Mouse (Mus musculus) cerebellum, adult 2 months (tissue): Measurements from ENCODE around the gene F12. TPM values are rescaled to one million over a fixed set of nuclear protein-coding genes. Genes with fewer than 3 reads are reported as not detected.
A peak's percentile ranks its signal among the peaks of the same experiment; 100 is the strongest.

Experiments
- DNase-seq, 2 experiments: peaks; one replicate each; pipeline ENCODE4 v3.0.0; 2021
- H3K27ac ChIP-seq: fragments of 200-500 bp; 2 replicates; pipeline ENCODE4 v1.5.1; 2012; ENCODE audit warnings: low read length, control low read depth, inconsistent platforms; ENCODE audit not compliant: insufficient read depth
- H3K27me3 ChIP-seq: fragments of 200-500 bp; 2 replicates; pipeline ENCODE4 v1.6.1; 2012; ENCODE audit warnings: inconsistent platforms, mild to moderate bottlenecking, low read length, moderate library complexity; ENCODE audit not compliant: control insufficient read depth, insufficient read depth
- H3K4me1 ChIP-seq: fragments of 200-500 bp; 2 replicates; pipeline ENCODE4 v1.6.1; 2011; ENCODE audit warnings: low read length; ENCODE audit not compliant: control insufficient read depth, insufficient read depth
- H3K4me3 ChIP-seq: fragments of 200-500 bp; replicated peaks from 2 replicates; pipeline ENCODE3; 2011; ENCODE audit warnings: mild to moderate bottlenecking, low read depth, low read length, control low read depth; ENCODE audit not compliant: insufficient read depth
- CTCF ChIP-seq: fragments of 200-500 bp; IDR thresholded peaks from 2 replicates; pipeline ENCODE4 v1.5.1; 2011; ENCODE audit warnings: low read depth, mild to moderate bottlenecking, control low read depth, low read length, moderate library complexity, borderline replicate concordance; ENCODE audit not compliant: insufficient read depth
- POLR2A ChIP-seq: fragments of 200-500 bp; IDR thresholded peaks from 2 replicates; pipeline ENCODE4 v1.6.1; 2011; ENCODE audit warnings: low read length, control low read depth, borderline replicate concordance; ENCODE audit not compliant: insufficient read depth
- WGBS: fragments of 180-500 bp; shearing (Covaris S2); methylation state at CpG from one replicate; pipeline ENCODE4 v1.1.7; 2018; 5-methylcytosine and 5-hydroxymethylcytosine counted together
- polyA plus RNA-seq: library from polyadenylated mRNA; depleted of rRNA; stranded (reverse); fragments of >200 nt; gene quantifications from 2 replicates; pipeline ENCODE4 v1.2.3, GENCODE M21; 2012; rRNA removed

F12 gene
- polyA plus RNA-seq, 1 experiment = 0.11 TPM

DNA sequence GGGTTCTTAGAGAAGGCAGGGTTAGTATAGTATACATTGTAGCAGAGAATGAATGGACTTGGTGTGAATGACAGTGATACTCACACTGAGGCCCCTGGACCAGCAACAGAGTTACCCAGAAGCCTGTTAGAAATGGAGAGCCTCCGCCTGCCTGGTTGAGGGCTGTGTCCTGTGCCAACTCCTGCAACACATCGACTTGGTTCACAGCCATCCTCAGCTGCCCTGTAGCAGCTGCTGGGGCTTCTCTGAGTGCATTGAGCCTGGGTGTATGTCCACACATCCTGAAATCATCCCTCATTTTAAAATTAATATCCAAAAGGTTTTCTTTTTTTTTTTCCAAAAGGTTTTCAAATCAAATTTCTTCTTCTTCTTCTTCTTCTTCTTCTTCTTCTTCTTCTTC is 50.7 kb downstream of the F12 start:
- no peak overlapping the region for H3K4me3 ChIP-seq
- H3K27ac ChIP-seq = no peak overlapping the region
- 12% methylated on average over 2 of the region's 2 CpGs for WGBS
- H3K4me1 ChIP-seq = no peaks in the 10 kb centered on the region
- no peak for DNase-seq
- no peak for TF ChIP-seq POLR2A
- TF ChIP-seq CTCF = no peak
- H3K27me3 ChIP-seq = no peaks in the 10 kb centered on the region

DNA sequence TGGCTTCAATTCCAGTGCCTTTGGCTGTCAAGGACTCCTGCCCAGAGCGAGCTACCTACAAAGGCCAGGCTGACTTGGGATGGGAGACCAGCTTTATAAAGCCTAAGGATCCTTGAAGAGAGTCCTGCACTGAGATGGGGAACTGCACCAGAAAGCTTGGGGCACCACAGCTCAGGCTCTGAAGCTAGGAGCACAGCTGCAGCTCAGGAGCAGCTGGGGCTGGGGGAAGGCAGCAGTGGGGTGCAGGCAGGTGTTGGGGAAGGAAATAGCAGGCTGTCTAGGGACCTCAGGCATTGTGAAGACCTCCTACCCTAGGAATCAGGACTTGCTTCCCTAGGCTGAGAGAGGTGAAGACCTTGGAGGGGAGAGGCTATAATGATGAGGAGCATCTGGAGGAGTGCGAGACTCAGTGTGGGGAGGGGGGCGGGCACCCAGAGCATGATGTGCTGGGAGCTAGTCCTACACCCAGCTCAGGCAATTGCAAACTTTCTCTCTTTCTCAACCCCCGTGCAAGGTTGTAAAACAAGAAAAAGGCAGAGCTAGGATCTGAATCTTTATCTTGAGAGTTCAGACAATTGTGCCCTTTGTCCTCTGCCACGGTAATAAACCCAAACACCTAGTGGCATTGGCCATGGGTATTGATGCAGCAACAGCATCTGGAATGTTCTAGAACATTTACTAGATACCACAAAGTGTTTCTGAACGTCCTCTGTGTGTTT is 52.2 kb downstream of the F12 start:
- H3K4me1 ChIP-seq = no peaks in the 10 kb centered on the region
- WGBS = 62% methylated on average over 6 of the region's 6 CpGs
- no peaks in the 10 kb centered on the region for H3K27me3 ChIP-seq
- TF ChIP-seq CTCF (no peak), POLR2A (no peak)
- no peak overlapping the region for H3K4me3 ChIP-seq
- DNase-seq = no peak
- H3K27ac ChIP-seq = no peak overlapping the region

DNA sequence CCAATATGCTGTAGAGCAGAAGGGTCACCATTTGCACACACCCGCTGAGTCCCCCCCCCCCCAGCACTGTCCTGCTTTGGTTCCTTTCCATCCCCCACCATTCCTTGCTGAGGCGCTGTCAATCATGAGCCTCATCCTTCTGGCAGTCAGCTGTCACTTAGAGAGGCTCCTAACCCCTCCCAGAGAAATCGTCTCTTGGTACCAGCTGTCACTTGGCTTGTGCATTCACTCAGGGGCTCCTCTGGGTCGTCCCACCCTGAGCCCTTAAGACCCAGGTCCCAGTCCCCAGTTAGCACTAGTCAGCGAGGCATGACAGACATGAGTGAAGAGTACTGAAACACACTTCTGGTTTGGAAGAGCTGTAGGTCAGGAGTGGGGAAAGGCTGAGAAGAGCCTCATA is 54.9 kb downstream of the F12 start:
- H3K4me3 ChIP-seq = no peak overlapping the region
- TF ChIP-seq POLR2A = no peak
- TF ChIP-seq CTCF = no peak
- H3K27me3 ChIP-seq = no peaks in the 10 kb centered on the region
- no peak for DNase-seq
- 26% methylated on average over 5 of the region's 5 CpGs for WGBS
- no peak overlapping the region for H3K27ac ChIP-seq
- H3K4me1 ChIP-seq = no peaks in the 10 kb centered on the region

DNA sequence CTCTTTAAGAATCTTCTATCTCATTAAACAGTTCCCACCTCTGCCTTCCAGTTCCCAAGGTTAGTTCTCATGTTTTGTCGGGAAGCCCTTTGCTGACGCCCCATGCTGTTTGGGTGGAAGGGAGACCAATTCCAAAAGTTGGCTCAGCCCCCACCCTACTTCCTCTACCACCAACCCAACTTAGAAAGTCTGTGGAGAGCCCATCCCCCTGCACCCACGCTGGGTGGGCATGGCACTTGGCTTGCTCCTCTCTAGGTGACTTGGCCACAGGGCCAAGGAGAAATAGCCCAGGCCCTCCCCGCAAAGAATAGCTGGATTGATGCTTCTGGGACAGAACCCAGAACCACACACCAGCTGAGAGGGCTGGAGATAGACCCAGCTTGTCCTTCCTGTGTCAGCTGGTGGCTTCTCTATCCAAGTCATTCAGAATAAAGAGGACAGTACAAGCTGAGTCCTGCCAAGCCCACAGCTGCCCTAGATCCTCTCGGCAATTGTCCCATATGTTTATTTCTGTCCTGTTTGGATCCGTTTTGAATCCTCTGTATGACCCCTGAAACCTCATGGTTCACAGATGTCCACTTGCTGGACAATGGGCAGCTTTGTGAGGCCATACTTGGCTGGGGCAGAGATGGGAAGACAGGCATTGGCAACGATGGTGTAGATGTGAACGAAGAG is 55.4 kb downstream of the F12 start:
- 0 out of 2 replicates have a peak overlapping the region, but pooled peaks have one; percentile 20 for H3K27ac ChIP-seq
- TF ChIP-seq CTCF (no peak), POLR2A (no peak)
- DNase-seq = peak in 1 of 2 experiments; percentile 48
- H3K27me3 ChIP-seq = no peaks in the 10 kb centered on the region
- no peak overlapping the region for H3K4me3 ChIP-seq
- WGBS = 16% methylated on average over 8 of the region's 8 CpGs
- no peaks in the 10 kb centered on the region for H3K4me1 ChIP-seq

GRCm38 (mm10) chr13:55370234-55370633 is 56.4 kb downstream of the F12 start:
- WGBS = 60% methylated on average over 3 of the region's 3 CpGs
- Histone ChIP-seq H3K27me3 (no peaks in the 10 kb centered on the region), H3K4me3 (no peak overlapping the region), H3K27ac (no peak overlapping the region), H3K4me1 (no peaks in the 10 kb centered on the region)
- no peak for TF ChIP-seq POLR2A
- TF ChIP-seq CTCF = no peak
- DNase-seq = no peak

DNA sequence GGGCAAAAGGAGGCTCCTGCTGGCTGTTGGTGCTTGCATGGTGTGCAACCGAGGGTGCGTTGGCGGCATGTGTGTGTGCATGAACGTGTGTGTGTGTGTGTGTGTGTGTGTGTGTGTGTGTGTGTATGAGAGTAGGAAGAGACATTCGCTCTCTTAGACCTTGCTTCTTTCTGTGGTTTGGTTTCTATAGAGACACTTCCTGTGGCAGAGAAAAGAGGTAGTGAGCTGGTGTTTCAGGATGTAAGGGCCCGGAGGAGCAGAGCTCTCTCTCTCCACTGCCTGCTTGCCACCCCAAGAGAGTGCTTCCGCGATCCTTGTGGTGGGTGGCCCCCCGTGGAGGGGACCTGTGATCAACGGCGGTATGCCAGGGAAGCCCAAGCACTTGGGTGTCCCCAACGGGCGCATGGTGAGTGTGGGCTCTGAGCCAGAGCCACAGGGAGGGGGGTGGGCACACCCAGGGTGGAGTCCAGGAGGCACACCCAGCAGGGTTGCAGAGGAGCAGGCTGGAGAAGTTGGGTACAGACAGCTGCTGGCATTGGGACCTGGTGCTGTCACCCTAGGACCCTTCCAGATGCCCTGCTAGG is 57.0 kb downstream of the F12 start, which contains the start of gene Rgs14:
Gene Rgs14, plus strand, starts transcription at position 202 of the 584 bp plus-strand sequence.
- no peak within 1 kb of the TSS for H3K4me3 ChIP-seq
- 43% methylated on average over 13 of the region's 13 CpGs for WGBS
- TF ChIP-seq CTCF (no peak), POLR2A (no peak)
- no peak within 1 kb of the TSS for H3K27ac ChIP-seq
- DNase-seq = no peak
- H3K27me3 ChIP-seq = no peaks in the 10 kb centered on the region
- H3K4me1 ChIP-seq = no peaks in the 10 kb centered on the region

DNA sequence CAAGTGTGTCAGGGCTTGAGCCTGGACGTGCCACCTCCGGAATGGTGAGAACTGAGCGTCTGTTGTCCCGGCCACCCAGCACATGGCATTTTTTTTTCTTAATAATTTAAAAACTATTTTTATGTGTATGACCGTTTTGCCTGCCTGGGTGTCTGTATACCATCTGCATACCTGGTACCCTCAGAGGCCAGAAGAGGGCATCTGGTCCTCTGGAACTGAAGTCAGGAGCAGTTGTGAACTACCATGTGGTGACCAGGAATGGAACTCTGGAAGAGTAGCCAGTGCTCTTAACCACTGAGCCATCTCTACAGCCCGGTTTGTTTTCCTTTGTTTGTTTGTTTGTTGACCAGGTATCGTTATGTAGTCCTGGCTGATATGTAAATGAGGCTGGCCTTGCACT is 58.2 kb downstream of the F12 start:
- no peaks in the 10 kb centered on the region for H3K4me1 ChIP-seq
- DNase-seq = no peak
- no peak overlapping the region for H3K27ac ChIP-seq
- no peak overlapping the region for H3K4me3 ChIP-seq
- no peak for TF ChIP-seq CTCF
- TF ChIP-seq POLR2A = no peak
- no peaks in the 10 kb centered on the region for H3K27me3 ChIP-seq
- 78% methylated on average over 7 of the region's 7 CpGs for WGBS

Other genes with a start within 250 kb of the F12 start
- 47.5 and 49.5 TPM in 2 replicates for gene Nsd1, start 217.0 kb downstream of the F12 start, polyA plus RNA-seq
- gene Prelid1, start 106.3 kb downstream of the F12 start, polyA plus RNA-seq = 186 and 191 TPM in 2 replicates
- 146 and 148 TPM in 2 replicates for gene Rab24, start 104.8 kb downstream of the F12 start, polyA plus RNA-seq
- gene Mxd3, start 97.0 kb downstream of the F12 start, polyA plus RNA-seq = 0.17 and 0.38 TPM in 2 replicates
- gene Lman2, start 64.0 kb downstream of the F12 start, polyA plus RNA-seq = 65.1 and 66.7 TPM in 2 replicates
- 0.30 and 0.46 TPM in 2 replicates for gene Rgs14, start 57.1 kb downstream of the F12 start, polyA plus RNA-seq
- not detected in 2 replicates for gene Slc34a1, start 28.6 kb downstream of the F12 start, polyA plus RNA-seq
- gene Pfn3, start 11.6 kb downstream of the F12 start, polyA plus RNA-seq = not detected in 2 replicates
- gene Grk6, start 18.3 kb upstream of the F12 start, polyA plus RNA-seq = 52.7 and 53.9 TPM in 2 replicates
- gene Prr7, start 37.5 kb upstream of the F12 start, polyA plus RNA-seq = 10.7 and 13.0 TPM in 2 replicates
- 97.4 and 108 TPM in 2 replicates for gene Dbn1, start 61.3 kb upstream of the F12 start, polyA plus RNA-seq
- 66.8 and 67.2 TPM in 2 replicates for gene Pdlim7, start 86.9 kb upstream of the F12 start, polyA plus RNA-seq
- 9.3 and 9.8 TPM in 2 replicates for gene Dok3, start 102.5 kb upstream of the F12 start, polyA plus RNA-seq
- 66.3 and 70.3 TPM in 2 replicates for gene Ddx41, start 109.9 kb upstream of the F12 start, polyA plus RNA-seq
- gene Fam193b, start 144.3 kb upstream of the F12 start, polyA plus RNA-seq = 127 and 128 TPM in 2 replicates
- 107 and 113 TPM in 2 replicates for gene Tmed9, start 146.9 kb upstream of the F12 start, polyA plus RNA-seq
- 27.9 and 32.0 TPM in 2 replicates for gene B4galt7, start 173.1 kb upstream of the F12 start, polyA plus RNA-seq
- 63.9 and 64.3 TPM in 2 replicates for gene Caml, start 196.2 kb upstream of the F12 start, polyA plus RNA-seq
- gene Ddx46, start 208.2 kb upstream of the F12 start, polyA plus RNA-seq = 55.3 and 58.6 TPM in 2 replicates